Mouse (Mus musculus): ENCODE results near the gene Pam.

DNA sequence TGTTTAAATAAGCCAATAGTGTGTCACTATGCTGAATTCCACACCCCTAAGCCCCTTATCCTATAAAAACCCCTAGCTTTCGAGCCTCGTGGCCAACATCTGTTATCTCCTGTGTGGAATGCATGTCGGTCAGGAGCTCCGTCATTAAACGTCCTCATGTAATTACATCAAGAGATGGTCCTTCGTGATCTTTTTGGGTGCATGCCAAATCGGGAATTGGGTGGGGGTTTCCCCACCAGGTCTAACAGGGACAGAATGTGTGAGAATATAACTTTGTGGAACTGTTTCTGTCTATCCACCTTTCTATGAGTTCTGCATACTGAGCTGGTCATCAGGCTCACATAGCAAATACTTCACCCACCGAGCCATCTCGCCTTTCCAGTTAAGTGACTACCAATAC lies 299.5 kb downstream of the Pam start:
- TF ChIP-seq POLR2A (IDR thresholded peaks at IDR 0.05; ENCODE audit: extremely low read depth, insufficient read depth, low read length) (no peak), CTCF (IDR thresholded peaks at IDR 0.05; ENCODE audit: low read depth, low read length) (no peak)
